Mouse (Mus musculus) retina, postnatal 1 day (tissue): ENCODE data around the gene Fat3.
A peak's percentile ranks its signal among the peaks of the same experiment; 100 is the strongest.

Experiments used
- DNase-seq: peaks from one replicate; pipeline ENCODE4 v3.0.0-alpha.2; 2012

Gene Fat3

GRCm38 (mm10) chr9:16428589-16428988 is 72.5 kb downstream of the Fat3 start:
- DNase-seq = no peak

- no peak for DNase-seq
These were observed 78.4 kb downstream of the Fat3 start for GRCm38 (mm10) chr9:16422707-16423106.

GRCm38 (mm10) chr9:16402815-16403214 is 98.3 kb downstream of the Fat3 start:
- peak; percentile 37 for DNase-seq

- DNase-seq = no peak
These were observed 102.1 kb downstream of the Fat3 start for GRCm38 (mm10) chr9:16398734-16399686.

- DNase-seq = no peak
These were observed 111.9 kb downstream of the Fat3 start for GRCm38 (mm10) chr9:16389141-16389540.

- DNase-seq = no peak
These were observed 113.6 kb downstream of the Fat3 start for GRCm38 (mm10) chr9:16387527-16387926.

- DNase-seq = no peak
These were observed 137.4 kb downstream of the Fat3 start for GRCm38 (mm10) chr9:16363713-16364112.

- no peak for DNase-seq
These were observed 139.3 kb downstream of the Fat3 start for GRCm38 (mm10) chr9:16361811-16362210.

- DNase-seq = no peak
These were observed 144.4 kb downstream of the Fat3 start for GRCm38 (mm10) chr9:16356636-16357035.

- DNase-seq = no peak
These were observed 146.2 kb downstream of the Fat3 start for GRCm38 (mm10) chr9:16354906-16355305.

GRCm38 (mm10) chr9:16353049-16353724 is 147.9 kb downstream of the Fat3 start:
- peak; percentile 86 for DNase-seq

- DNase-seq = peak; percentile 95
These were observed 148.5 kb downstream of the Fat3 start for GRCm38 (mm10) chr9:16352486-16353048.

- DNase-seq = peak; percentile 63
These were observed 155.9 kb downstream of the Fat3 start for GRCm38 (mm10) chr9:16344902-16345855.

GRCm38 (mm10) chr9:16343191-16343590 is 157.9 kb downstream of the Fat3 start:
- no peak for DNase-seq

GRCm38 (mm10) chr9:16342577-16342976 is 158.5 kb downstream of the Fat3 start:
- no peak for DNase-seq

- DNase-seq = peak; percentile 70
These were observed 170.6 kb downstream of the Fat3 start for GRCm38 (mm10) chr9:16330290-16330984.

GRCm38 (mm10) chr9:16318957-16319356 is 182.1 kb downstream of the Fat3 start:
- no peak for DNase-seq

- no peak for DNase-seq
These were observed 188.4 kb downstream of the Fat3 start for GRCm38 (mm10) chr9:16312599-16313197.

- DNase-seq = no peak
These were observed 189.9 kb downstream of the Fat3 start for GRCm38 (mm10) chr9:16310855-16311848.

GRCm38 (mm10) chr9:16310305-16310704 is 190.8 kb downstream of the Fat3 start:
- DNase-seq = no peak
